Mouse (Mus musculus) lung, postnatal 14 days (tissue): ENCODE measurements around the gene Mob3a.

Experiments
- DNase-seq: peaks from one replicate; pipeline ENCODE4 v3.0.0; 2021

Mob3a gene

DNA sequence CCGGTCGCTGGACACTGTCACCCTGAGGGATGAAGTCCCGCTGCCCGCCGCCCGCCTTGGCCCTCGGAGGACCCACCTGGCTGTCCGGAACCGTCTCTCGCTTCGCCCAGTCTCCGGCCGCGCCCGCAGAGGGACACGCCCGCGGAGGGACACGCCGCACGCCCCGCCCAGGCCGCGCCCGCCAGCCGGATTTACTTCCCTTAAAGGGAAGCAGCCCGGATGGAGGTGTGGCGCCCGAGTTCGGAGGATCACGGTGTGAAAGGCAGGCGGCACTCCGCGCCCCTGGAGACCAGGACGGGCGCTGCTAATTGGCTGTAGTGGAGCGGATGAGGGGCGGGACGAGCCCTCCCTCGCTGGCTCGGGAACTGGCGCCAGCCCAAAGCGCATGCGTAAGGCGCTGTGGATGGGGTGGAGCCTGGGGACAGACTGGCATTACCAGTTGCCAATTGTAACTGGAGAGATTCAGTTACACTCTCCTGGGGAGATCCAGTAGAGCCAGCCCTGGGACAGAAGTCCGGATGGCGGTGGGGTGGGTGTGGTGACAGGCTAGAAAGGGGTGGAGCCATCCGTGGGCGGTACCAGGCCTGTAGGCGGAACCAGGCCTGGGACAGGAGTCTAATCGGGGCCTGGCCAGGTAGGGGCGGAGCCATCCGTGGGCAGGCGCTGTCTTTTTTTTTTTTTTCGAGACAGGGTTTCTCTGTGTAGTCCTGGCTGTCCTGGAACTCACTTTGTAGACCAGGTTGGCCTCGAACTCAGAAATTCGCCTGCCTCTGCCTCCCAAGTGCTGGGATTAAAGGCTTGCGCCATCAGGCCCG lies at the start of gene Mob3a, which contains the start of gene Izumo4:
Gene Mob3a, minus strand, starts transcription at position 257 of the 815 bp plus-strand sequence.
Gene Izumo4, plus strand, starts transcription at position 464 of the 815 bp plus-strand sequence.
- peak; percentile 99 for DNase-seq

DNA sequence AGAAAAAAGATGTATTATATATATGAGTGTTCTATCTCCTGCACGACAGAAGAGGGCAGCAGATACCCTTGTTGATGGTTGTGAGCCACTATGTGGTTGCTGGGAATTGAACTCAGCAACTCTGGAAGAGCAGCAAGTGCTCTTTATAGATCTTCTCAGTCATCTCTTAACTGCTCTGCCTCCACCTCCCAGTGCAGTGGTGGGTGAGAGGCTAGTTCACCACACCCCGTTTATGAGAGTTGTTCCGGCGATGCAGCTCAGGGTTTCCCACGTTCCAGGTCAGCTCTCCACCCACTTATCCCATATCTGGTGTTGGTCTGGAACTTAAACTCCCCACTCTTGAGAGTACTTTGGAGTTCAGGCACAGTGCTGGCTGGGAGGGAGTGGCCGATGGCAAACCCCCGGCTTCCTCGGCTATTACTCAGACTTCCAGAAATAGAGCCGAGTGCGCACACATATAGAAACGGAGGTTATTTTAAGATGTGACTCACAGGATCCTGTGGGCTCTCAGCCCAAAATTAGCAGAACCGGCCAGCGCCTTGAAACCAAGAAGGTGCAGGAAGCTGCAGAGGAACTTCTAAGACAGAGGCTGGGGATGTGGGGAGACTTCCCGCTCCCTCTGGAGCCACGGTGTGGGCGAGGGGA lies 49.5 kb upstream of the Mob3a start:
- peak; percentile 67 for DNase-seq

DNA sequence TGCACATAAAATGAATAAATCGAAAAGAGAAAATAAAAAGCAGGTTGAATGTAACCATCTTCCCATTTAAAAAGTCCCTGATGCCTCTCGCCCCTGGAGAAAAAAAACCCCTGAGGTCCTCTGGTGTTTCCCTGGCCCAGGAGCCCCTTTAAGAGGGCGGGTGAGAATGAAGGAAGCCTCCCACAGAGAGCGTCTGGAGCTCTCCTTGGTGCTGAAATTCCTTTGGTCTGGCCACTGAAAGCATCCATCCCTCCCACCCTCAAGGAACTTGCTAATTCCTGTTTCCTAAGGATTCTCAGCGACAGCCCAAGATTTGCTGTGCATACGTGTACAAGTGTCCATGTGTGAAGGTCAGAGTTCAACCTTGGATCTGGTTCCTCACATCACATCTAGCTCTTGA lies 46.8 kb upstream of the Mob3a start:
- peak; percentile 75 for DNase-seq

DNA sequence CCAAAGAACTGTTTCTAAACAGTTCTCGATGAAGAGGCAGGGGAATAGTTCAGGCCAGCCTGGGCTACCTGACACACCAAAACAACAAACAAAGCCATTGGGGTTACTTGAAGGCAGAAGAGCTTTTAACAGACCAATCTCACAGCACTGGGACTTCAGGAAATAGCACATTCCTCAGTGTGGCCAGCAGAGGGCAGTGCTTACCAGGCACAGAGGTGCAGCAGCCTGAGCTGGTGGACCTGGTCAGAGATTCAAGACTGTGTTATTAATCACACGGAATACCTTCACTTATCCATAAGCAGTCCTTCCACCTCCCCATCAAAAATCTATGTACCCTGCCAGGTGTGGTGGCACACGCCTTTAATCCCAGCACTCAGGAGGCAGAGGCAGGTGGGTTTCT lies 45.6 kb upstream of the Mob3a start:
- peak; percentile 84 for DNase-seq

DNA sequence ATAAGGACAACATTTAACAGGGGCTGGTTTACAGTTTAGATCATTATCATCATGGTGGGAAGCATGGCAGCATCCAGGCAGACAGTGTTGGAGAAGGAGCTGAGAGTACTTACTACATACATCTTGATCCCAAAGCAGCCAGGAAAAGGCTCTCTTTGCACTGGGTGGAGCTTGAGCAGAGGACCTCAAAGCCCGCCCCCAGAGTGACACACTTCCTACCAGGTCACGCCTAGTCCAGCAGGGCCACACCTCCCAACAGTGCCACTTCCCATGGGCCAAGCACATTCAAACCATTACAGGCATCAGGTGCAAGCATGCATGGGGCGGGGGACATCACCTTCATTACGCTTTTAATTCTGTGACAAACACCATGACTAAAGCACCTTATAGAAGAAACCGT lies 42.5 kb upstream of the Mob3a start:
- peak; percentile 59 for DNase-seq

DNA sequence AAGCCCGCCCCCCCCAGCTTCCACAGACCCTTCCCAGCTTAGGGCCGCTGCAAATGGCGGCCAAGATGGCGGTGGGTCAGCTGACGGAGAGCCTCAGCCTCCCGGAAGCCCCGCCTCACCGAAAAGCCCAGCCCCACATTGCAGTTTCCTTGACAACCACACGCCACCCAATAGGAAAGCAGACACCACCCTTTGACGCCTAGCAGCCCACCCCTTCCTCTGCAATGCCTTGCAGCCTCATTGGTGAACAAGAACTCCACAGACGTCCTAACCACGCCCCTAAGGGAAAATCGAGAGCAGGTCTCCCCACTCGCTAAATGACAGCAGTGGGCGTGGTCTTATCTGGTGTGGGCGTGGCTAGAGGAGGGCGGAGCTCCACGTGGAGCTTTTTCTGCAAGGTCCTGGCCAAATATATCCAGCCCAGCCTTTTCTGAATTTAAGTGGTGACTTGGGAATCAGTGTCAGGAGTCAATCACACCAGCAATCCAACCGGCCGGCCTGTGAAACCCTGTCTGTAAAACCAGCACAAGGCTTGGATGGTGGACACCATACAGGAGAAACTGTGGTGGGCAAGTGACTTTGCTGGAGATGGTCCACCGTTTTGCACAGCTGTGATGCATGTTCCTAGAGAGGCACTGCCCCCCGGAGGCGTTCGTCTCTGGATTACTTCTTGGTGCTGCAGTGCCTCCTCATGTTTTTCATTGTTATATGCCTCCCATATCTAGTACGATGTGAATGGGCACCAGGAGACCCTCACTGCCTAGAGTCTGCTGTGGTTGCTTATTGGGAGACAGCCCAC lies 40.6 kb upstream of the Mob3a start, which contains the start of gene Ap3d1:
Gene Ap3d1, minus strand, starts transcription at position 85 of the 799 bp plus-strand sequence.
- peak; percentile 98 for DNase-seq

DNA sequence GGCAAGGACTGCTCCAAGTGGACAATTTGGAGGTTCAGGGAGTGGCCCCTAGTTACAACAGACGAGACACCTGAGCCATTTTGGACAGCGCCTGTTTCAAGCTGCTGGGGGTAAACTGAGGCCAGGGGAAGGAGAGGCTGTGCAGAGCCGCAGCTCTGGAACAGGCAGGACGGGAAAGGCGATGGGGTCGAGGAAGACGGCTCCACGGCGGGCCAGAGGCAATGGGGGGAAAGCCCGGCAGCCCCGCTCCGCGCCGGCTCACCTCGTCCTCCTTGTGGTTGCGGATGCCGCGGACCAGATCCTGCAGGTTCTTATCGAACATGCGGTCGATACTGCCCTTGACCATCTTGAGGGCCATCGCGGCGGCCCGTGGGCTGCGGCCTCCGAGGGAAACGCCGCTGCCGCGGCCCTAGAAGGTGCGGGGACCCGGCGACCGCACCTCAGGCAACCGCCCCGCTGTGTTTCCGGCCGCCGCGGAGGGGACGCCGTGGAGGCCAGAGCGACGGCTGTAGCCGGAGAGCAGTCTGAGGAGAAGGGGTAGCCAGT lies 39.9 kb upstream of the Mob3a start:
- DNase-seq = no peak

DNA sequence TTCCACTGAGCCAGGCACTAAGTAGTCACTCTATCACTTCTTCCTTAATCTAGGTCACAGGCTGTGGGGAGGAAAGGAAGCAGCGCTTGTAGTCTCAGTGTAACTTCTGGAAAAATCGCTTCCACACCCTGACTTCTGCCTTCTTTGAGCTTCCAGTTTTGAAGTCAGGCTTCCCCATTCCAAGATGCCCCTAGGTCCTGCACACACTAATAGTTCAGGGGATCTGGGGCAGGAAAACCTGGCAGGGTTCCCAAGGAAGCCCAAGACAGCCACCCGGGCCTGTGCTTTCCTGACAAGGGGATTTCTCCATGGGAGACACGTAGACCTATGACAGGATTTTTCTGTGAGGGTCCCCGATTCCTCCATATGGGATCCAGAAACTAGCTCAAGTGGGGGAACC lies 39.4 kb upstream of the Mob3a start:
- peak; percentile 23 for DNase-seq

DNA sequence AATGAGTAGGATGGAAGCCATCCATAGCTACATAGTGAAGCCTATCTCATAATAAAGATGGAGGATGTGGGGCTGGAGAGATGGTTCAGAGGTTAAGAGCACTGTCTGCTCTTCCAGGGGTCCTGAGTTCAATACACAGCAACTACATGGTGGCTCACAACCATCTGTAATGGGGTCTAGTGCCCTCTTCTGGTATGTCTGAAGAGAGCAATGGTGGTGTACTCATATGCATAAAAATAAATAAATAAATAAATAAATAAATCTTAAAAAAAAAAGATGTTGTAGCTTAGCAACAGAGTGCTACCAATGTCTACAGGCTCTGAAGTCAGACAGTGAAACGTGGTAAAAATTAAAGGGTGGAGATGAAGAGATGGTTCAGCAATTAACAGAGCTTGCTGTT lies 36.9 kb upstream of the Mob3a start:
- DNase-seq = no peak

DNA sequence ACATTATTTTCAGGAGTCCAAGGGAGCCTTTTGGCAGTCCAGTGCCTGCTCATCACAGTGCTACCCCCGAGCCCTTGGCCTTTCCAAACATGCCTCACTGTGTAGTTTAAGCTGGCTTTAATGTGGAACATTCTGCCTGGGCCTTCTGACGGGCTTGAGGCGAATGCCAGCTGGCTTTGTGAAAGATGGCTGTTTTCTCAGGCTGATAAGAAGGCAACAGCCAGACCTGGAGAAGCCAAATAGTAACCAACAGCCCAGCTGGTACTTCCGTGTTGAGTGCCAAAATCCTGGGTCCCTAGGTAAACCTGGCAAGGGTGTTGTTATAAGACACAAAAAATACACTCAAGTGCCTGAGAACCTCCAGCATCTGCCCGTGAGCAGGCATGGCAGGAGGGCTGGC lies 35.0 kb upstream of the Mob3a start:
- no peak for DNase-seq

DNA sequence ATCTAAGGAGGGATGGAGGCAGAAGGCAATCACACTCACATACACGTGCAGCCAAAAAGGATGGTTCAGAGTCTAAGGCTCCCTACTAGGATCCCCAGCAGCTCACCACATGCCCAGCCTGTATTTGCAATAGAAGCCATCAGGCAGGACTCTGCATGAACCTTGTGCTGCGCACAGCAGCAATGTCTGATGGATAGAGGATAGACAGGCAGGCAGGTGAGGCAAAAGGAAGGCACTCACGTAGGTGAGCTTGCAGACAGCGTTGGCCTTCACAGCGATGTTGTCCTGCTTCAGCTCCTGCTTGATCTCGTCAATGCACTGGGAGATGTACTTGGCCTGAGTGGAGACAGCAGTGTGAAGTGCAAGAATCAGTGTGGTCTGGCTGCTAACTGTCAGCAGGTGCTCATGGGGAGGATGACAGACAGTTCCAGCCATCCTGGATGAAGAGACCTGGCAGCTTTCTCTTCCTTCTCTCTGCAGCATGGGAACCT lies 30.9 kb upstream of the Mob3a start:
- no peak for DNase-seq

DNA sequence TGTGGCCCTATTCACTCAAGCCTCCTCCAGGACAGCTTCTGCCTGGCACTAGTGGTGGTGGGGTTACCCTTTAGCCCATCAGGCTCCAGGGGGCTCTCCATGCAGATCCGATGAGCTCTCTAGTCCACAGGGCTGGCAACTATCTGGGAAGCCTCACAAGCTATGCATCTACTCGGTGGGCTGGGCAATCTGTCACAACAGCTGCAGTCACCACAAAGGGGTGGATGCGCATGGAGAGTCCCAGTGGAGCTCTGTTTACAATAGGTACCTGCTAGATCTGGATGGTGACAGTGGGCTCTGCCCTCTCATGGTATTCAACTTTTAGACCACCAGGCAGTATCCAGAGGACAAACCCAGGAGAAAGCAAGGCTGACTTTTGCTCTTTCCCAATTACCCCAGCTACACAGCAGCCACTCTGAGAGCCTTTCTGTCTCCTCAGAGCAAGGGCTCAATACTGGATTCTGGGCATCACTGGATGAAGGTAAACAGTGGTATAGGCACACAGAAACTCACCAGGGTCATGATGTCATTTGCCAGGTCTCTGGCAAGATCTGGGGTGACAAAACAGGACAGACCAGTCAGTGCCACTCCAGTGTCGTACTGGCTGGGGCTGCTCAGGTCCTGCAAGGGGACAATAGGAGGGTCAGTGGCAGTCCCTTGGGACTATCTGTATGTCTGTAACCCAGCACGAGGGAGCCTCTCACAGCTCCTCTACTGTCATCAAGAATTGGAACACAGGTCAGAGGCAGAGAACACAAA lies 25.8 kb upstream of the Mob3a start:
- DNase-seq = no peak

DNA sequence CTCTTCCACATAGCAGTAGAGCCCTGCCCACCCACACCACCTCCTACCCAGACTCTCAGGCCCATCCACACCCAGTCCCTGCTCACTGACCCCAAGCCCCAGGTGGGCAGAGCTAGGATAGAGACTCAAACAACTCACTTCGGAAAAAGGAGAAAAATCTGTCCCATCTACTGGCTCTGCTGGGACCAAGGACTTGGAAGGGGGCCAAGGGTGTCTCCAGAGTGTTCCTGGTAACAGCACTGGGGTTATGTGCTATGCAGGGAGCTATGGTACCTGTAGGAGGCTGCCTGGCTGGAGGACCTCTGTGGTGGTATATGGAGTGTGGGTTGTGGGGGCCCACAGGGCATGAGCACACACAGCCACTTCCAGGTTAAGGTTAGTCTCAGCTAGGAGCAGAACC lies 15.5 kb upstream of the Mob3a start:
- DNase-seq = no peak

DNA sequence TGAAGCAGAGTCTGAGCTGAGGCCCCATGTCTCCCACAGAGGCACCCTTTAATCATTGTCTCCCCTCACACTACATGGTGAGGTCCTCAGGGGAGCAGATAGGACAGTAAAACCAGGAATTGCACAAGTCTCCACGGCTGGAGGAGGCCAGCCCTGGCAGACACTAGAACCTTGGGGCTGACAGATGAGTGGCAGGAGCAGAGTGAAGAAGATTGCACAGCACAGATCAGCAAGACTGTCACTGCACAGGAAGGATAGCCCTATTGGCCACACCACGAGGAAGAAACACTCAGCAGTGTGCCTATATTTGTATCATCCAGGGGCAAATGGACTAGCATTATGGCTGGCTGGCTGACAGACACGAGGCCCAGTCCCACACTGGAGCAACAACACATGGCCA lies 9.1 kb upstream of the Mob3a start:
- no peak for DNase-seq

DNA sequence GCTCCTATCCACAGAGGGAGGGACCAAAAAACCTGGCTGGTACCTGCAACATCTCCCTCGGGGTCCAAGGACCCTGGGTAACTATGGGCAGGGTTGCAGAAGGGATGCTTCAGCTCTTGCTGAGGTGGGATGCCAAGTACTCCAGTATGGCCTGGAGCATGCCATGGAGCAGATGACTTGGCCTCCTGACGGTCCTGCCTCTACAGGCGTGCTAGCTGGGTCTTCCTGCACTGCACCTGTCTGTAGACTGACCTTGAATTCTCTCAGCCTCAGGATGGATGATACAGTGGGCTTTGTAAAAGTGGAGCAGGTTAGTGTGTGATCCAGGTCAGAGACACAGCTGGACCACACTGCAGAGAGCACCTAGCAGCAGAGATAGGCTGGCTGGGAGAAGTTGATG lies 3.7 kb upstream of the Mob3a start:
- no peak for DNase-seq

DNA sequence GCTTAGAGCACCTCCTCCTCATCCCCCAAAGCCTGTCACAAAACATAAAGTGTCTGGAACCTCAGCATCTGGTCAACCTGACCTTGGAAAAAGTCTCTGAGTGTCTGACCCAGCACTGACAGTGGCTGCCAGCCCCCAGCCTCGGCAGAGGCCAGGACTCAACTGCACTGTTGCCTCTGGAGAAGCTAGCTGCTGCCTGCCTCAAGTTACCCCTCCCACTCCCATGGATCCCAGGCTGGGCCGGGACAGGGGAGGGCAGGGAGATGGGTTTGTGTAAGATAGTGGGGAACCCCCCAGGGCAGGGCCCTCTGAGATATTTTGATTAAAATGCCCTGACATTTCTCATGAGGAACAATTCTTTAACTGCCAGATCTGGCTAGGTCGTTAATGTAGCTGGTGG lies 3.3 kb upstream of the Mob3a start:
- no peak for DNase-seq

DNA sequence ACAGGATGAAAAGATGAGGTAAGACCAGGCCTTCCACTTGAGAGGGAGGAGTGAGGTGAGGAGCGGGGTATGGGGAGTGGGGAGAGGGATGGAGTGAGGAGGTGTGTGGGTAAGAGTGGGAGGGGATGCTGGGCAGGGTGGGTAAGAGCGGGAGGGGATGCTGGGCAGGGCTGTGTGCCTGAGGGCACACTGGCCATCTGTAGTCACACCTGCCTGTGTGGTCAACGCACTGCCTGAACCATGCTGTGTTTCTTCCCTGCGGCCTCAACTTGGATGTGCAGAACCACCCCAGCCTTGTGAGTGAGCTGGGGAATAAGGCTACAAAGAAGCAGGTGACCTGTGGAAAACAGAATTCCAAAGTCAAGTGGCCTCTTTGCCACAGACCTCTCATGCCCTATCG lies 2.6 kb upstream of the Mob3a start:
- no peak for DNase-seq

DNA sequence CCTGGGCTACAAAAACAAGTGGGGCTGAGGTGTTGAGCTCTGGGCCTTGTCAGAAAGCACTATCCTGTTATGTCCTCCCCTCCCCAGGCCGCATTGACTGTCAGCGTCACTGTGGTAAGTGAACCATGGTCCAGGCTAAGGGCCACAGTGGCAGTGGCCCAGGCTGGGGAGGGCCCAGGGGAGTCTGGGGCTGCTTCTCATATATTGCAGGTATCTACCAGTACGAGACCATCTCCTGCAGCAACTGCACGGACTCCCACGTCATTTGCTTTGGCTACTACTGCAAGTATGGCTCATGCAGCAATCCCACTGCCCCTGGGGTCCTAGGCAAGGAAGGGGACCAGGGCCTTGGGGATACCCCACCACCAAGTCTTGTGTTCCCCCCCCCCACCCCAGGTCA lies 1.9 kb upstream of the Mob3a start:
- no peak for DNase-seq

DNA sequence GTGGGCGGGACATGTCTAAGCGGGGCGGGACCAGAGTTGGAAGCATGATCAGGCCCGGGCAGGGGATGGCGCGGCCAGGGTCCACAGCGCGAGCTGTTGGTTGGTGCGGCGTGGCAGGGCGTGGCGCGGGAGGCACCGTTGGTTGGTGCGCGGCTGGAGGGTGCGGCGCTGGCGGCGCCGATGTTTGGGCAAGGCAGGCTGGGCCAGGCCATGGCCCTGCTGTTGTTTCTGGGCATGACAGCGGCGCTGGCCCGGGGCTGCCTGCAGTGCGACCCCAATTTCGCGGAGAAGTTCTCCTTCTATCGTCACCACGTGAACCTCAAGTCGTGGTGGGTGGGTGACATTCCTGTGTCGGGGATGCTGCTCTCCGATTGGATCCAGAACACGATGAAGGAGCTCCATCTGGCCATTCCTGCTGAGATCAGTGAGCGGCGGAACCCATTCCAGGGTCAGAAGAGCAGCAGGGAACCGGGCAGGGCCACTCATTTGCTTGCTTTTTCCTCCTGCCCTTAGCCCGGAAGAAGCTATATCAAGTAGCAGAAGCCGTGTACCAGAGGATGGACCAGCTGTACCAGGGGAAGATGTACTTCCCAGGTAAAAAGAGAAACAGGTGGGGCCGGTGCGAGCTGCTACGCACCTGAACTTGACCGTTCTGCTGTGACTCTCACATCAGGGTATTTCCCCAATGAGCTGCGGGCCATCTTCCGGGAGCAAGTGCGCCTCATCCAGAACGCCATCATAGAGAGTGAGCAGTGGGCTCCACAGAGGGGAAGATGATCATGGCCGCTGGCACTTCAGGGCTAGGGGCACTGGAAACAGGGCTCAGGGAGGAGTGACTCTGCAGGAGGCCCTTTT lies 986 bp upstream of the Mob3a start:
- DNase-seq = peak; percentile 96

DNA sequence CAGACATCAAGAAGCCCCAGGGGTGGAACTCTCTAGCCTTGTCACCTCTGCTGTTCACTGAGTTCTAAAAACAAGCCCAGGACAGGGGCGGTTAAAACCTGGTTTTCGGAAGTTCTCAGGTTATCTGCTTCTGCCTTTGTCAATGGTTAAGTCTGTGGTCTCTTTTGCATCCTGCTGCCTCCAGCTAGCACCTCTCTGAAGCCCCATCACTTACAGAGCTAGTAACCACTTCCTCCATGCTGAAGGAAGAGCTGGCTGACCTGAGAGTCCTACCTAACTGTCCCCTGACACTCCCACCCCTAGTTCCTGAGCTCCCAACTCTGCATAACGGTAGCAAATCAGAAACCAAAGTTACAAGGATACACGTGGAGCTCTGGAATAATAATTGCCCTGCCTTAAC lies 1.0 kb downstream of the Mob3a start:
- DNase-seq = no peak

DNA sequence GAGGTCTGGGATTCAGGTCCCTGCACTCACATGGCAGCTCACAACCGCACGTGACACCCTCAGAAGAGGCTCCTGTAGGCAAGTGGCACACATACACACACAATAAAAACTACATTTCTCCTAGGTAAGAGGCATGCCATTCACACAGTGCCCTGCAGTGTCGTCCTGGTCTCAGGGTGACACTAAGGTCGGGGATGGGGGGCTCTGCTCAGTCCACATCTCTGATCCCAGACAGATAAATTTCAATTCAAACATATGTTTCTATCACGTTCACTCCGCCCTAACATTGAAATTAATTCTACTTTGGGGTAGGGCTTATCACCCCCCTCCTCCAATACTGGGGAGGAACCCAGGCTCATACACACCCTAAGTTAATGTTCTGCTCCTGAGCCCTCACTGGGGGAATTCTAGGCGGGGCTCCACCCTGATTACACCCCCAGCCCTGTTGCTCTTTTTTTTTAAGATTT lies 1.7 kb downstream of the Mob3a start:
- no peak for DNase-seq
